Mouse (Mus musculus): ENCODE data around the gene Ccdc24.

Gene Ccdc24

DNA sequence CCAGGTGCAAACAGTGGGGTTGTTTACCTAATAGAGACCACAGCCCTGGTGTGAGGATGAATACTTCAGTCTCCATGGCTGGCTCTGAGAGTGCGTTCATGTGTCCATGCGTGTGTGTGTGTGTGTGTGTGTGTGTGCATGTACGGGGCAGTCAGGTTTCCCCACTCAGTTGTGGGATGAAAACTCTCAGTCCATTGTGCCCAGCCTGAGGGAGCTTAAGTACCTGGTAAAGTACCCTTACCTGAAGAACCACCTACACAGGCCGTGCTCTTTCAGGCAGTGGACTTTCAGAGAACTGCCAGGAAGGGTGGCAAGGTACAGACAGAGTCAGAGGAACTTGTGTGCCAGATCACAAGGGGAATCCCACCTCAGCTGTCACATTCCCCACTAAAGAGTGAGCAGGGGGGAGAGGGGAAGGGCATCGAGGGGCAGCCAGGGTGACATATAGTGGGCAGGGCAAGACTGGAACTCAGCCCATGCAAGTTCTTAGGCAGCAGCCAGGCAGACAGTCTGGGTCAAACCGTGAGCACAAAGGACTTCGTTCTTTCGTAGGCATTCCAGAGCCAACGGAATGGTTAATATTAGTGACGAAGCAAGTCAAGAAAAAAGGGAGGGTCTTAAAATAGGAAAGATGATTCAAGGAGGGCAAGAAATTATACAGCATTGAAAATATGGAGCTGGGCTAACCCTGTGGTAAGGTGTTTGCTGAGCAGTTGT lies 20.0 kb downstream of the Ccdc24 start:
- DNase-seq (ENCODE audit: low spot score): no peak

DNA sequence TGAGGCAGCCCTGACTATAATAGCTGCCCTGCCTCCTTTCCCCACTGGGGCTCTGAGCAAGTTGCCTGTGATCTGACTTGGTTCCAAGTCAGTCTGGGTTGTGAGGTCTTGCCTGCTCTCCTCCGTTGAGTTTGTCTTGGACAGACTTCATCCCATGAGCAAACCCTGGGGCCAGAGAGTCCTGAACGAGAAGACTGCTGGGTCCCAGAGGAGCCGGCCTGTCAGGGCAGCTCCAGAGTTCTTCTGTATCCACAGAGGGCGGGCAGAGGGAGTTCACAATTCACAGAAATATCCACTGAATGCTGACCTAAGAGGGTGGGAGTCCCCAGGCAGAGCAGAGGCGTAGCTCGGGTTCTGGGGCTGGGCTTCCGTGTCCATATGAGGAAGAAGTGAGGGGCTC lies 21.5 kb downstream of the Ccdc24 start:
- no peak for DNase-seq (ENCODE audit: low spot score)

DNA sequence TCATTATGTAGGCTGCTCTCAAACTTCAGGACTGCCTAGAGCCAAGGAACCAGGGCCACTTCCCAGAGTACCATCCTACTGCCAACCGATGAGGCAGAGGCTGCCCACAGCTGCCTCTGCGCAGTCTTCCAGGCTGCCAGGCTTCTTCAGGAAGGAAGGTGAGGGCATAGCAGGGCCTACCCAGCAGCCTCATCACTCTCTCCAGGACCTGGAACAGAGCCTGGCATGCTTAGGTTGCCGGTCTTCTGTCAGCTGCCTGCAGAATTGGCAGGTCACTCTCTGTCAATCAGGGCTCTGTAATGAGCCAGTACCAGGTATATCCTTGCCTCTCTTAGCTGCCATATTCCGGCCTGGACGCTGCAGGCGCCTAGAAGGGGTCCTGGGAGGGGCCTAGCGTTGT lies 22.2 kb downstream of the Ccdc24 start:
- no peak for DNase-seq (ENCODE audit: low spot score)

DNA sequence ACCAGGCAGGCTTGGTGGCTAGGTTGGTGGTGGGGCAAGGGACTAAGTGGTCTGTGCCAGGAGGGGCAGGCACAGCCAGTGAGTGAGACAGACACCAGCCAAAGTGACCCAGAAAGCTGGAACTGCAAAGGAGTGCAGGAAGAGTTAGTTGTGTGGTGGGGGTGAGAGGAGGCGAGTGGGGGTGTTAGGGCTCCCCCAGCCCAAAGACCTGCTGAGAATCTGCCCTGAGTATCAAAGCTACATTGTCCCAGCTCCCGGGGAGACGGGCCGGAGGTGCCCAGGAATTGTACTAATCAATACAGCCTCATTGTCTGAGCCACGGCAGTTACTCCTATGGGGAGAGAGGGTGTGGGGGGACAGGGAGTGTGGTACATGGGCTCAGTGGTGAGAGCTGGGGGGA lies 22.9 kb downstream of the Ccdc24 start:
- DNase-seq (ENCODE audit: low spot score): no peak

DNA sequence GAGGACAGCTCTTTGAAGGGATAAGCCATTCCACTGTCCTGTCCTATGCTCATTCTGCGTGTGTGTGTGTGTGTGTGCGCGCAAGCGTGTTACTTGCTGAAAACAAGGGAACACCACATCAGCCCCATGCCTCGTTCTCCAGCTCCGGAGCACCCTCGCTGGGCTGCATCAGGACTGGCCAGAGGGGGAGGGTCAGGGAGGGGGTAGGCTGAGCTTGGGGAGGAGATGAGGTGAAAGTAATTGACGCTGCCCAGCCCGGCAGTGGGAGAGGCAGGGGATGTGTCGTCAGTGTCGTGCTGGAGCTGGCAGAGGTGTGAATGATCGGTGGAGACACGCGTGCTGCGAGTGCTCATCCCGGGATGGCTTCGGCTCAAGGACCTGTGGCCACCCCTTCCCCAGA lies 23.3 kb downstream of the Ccdc24 start:
- DNase-seq (ENCODE audit: low spot score): no peak

DNA sequence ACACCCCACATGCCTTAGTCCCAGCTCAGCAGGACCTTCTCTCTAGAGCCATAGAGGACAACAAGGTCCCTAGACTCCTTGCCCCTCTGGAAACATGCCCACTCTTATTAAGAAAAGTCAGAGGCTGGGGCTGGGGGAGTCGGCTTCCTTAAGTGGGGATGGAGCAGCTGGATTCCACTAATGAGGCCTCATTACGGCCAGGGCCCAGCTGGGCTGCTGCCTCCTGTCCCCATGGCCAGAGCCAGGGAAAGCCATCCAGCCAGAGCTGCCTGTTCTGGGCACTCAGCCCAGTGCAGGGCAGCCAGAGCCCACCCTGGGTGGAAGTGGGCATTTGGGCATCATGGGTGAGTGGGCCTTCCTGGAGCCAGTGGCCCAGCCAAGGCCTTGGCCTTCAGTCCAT lies 25.3 kb downstream of the Ccdc24 start:
- DNase-seq (ENCODE audit: low spot score): no peak

DNA sequence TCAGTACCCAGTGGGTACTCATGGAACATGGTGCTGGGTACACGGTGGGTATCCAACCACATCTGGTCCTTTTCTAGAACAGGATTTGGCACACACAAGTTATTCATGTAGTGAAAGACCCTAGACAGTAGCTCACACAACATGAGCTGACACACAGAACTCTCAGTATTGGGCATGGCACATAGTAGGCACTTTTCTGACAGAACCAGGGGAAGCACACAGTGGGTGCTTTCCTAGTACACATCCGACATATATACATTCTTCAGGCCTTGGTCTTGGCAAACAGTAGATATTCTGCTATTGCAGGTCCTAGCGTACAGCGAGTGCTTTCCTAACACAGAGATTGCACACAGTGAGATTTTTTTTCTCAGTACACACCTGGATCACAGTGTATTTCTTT lies 26.1 kb downstream of the Ccdc24 start:
- DNase-seq (ENCODE audit: low spot score): no peak

DNA sequence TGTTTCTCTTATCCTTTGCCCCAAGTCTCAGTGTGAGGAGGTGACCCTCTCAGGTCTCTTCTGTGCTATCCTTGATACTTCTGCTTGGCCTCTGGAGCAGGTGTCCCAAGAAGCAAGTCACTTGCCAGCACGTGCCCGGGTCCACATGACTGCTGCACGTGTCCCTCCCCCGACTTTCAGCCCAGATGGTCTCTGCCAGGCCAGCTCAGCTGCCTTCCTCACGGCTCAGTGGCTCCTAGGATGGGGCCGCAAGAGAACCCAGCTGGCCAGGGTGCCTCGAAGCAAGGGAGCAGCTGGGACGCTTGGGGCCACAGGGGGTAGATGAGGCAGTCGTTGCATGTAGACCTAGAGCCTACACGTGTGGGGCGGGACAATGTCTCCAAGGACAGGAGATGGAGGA lies 27.0 kb downstream of the Ccdc24 start:
- DNase-seq (ENCODE audit: low spot score): no peak

DNA sequence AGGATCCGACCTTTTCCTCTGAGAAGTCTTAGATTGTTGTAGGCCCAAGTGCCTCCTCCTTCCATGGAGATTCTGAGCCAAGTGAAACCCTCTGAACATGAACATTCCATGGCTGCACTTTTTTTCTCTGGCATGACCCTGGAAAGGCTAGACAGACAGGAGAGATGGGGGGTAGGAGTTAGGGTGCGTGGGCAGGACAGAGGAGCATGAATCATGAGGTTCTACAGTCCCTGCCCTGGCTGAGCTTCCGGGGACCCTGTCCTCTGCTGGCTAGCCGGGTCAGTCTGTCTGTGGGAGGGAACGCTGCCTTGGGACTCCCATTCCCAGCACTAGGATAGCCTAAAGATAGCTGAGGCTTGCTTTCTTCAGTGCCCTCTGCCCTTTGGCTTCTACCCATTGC lies 27.9 kb downstream of the Ccdc24 start:
- no peak for DNase-seq (ENCODE audit: low spot score)

DNA sequence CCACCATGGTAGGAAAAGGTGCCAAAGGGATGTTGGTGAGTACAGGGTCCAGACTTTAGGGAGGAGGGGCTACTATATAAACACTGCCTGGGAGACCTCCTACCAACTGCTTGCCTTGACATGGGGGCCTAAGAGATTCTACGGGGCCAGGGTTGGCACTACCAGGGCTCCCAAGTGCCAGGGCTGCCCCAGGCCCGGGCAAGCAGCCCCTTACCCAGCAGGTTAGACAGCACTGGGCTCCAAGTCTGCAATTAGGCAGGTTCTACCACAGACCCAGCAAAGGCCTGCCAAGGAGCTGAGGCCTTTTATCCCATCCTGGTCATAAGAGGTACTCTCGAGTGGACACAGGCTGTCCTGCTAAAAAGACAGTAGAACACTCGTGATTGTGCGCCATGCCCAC lies 29.3 kb downstream of the Ccdc24 start:
- DNase-seq (ENCODE audit: low spot score): no peak

DNA sequence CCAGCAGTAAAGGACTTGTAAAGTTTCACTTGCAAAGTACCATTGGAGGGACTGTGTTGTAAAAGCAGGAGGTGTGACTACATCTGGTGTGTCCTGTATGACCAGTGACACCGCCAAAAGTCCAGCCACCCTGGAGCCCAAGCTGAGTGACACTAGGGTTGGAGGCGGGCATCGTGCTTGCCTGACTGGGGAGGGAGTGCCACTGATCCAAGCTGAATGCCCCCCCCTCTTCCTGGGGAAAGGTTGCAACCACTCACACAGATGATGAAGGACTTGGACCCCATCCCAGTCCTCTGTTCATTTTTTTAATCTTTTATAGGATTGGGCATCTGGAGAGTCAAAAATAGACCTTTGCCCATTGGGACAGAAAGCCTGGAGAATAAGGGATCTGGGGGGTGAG lies 30.8 kb downstream of the Ccdc24 start:
- no peak for DNase-seq (ENCODE audit: low spot score)

DNA sequence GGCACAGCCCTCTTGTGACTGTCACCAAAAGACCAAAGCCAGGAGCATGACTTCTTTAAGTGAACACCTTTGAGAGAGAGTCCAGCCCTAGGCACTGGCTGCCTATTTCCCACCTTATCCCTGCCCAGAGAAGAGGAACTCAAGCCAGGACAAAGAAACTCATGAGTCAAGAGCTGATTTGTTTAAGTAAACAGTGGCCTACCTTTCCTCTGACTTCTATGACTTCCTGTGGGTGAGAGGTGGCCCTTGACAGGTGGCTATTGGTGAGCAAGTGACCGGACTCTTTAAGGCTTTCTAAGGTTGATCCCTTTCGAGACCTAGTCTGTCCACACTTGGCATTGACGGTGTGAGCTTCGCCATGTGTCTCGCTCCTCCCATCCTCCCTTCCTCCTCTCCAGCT lies 31.5 kb downstream of the Ccdc24 start:
- DNase-seq (ENCODE audit: low spot score): no peak

DNA sequence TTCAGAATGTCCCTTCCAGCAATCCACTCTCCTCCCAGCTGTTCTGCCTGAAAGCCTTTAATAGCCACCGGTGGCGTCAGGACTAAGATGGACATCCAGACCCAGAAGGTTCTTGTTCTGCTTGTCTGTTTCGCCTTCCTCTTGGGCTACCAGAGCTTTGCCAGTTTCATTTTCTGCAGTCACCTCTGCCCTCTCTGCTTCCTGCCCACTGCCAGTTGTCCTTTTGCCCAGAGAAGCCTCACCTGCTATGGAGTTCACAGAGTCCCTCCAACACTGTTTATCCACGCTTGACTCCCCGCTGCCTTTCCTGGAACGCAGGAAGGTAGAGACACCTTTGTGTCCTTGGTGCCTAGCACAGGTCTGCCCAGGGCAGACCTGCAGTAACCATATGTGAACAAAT lies 33.0 kb downstream of the Ccdc24 start:
- DNase-seq (ENCODE audit: low spot score): no peak

DNA sequence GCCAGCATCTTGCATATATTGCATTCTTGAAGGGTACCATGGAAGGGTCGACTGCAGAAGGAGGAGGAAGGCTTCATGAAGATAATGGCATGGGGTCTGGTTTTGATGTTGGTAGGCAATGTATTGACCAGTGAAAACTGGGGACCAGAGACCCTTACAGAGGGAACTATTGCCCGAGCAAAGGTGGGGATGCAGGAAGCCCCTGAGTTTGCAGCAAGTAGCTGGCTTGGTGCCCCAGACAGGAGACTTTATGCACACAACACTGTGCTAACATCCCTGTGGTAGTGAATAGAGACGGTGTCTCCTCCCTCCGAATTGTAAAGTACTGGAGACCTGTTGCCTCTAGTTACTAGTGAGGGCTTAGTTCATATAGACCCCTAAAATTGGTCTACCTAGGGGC lies 35.1 kb downstream of the Ccdc24 start:
- DNase-seq (ENCODE audit: low spot score): no peak

DNA sequence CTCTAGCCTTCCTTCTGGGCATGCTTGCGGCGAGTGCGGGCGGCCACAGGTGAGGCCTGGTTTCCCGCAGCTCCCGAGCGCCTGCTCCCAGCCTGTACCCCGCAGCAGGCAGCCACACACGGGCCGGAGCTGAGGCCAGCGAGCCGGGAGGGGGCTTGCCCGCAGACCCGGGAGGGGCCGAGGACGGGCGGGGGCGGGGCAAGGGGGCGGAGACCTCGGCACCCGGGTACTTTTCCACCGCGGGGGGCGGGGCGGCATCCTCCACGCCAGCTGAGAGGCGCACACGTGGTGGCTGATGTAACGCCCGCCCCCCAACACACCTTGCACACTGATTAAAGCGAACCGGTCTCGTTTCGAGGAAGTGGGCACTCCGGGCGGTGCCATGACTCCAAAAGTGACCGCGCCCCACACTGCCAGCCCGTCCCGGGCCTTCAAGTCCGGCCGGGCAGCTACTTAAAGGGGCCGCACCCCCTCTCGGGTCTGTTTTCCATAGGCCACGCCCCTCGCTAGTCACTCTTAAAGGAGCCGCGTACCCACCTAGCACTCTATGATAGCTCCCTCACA lies 36.1 kb downstream of the Ccdc24 start:
- DNase-seq (ENCODE audit: low spot score): peak; percentile 94

DNA sequence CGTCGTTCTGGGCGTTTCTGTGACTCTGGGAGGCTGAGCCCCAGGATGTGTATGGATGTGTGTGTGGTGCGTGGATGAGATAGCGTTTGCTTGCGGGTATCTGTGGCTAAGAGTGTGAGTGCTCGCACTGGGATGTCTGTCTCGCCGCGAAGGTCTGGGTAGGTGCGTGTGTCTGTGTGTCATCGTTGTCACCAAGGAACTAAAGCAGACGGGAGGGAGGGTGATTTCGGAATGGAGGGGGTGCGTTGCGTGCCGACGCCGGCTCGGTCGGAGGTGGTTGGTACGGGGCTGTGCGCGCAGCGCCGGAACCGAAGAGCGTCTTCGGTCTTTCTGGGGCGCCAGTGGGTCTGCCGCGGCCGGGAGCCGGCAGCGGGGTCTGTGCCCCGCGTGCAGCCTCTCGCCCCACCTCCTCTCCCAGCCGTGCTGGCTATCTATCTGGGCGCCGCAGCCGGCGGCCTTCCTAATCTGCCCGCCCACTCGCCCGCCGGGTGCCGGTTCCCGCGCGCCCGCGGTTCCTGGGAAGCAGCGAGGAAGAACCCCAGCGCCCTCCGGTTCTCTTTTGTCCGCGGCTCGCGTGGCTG lies 36.7 kb downstream of the Ccdc24 start:
- no peak for DNase-seq (ENCODE audit: low spot score)

DNA sequence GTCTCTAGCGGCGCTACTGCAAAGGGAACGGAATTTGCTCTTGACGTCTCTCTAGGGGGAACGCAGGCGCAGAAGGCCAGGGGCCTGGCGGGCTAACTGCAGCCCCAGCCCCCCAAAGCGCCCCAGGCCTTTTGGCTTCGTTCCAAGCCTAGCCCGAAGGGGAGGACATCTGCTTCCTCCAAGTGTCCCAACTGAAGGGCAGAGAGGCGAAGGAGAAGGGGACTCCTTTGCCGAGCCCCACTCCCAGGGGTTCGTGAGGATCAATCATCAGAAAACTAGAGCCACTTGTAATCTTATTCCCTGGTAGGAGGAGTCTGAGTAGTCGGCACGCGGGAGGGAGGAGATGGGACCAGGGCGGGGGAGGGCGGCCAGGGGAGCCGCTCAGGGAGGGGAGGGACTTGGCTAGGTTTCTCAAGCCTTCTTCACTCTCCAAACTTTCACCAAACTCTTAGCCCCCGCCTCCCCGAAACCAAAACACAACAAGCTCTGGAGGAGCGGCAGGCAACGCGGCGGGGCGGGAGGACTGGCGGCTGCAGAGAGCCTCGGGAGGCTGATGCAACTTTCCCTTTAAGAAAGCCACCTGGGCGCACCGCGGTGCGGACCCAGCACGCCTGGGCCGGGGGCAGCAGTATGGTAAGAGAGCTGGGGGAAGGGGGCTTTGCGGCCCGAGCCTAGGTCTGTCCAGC lies 37.4 kb downstream of the Ccdc24 start:
- DNase-seq (ENCODE audit: low spot score): peak; percentile 81

DNA sequence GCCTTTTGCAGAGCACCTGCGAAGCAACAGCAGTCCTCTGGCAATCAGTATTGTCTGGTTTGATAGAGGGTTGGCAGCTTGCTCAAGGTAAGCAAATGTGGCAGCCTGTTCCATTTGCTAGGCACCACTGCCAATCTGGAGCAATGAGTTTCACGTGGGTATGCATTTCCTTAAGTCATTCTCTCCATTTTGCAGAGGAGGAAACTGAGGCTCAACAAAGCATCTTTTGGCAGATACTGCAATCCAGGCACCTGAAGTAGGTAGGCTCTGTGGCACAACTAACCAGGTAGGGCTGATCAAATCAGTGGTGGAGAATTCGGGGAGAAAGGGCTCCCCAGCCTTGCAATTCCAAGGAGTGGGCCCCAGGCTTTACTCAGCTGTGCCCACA lies 37.9 kb downstream of the Ccdc24 start, which contains the start of gene Slc6a9:
Gene Slc6a9 (plus strand): TSS at position 50 of the 388 bp plus-strand sequence.
- no peak for DNase-seq (ENCODE audit: low spot score)

DNA sequence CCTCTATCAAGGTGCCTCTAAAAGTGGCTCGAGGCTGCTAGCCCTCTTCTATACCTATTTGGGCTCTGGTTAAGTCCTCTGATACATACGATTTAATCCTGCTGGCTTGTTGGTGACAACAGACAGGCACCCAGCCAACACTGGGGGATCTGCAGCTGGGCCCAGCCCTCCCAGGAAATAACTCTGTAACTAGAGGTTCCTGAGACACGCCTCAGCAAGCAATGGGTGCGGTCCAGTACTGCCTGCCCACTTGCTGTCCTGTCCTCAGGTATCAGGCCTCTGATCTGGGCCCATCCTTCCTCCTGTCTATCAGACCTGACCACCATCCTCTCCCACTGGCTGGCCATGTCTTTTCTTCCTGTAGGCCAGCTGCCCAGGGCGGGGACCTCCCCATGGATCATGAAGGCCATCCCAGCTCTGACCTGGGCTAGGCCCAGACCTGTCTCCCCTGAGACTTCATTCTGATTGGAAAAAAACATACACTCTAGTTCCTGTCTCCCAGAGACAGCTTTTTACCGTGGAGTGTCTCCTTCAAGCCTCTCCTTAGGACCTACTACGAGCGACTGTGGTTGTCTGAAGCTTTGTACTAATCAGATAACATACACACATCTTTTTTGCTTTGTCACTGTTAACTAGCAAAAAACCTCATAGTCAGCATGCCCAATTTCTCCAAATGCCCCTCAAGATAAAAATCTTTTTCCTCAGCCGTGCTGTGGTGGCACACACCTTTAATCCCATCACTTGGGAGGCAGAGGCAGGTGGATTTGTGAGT lies 40.3 kb downstream of the Ccdc24 start:
- DNase-seq (ENCODE audit: low spot score): peak; percentile 38

DNA sequence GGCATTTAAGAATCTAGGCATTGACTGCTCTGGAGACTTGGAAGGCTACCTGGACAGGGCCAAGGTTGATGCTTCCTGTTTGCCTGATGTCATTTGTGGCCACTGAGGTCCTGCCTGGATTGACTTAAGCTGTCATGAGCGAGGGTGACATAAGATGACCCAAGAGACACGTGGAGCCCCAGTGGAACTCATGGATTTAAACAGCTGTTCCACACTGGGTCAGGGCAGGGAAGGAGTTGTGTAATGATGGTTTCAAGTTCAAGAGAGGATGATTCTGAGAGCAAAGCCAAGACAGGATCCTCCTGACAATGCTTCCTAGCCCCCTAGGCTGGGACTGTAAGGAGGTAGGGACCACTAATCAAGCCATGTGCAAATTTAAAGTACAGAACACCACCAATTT lies 40.9 kb downstream of the Ccdc24 start:
- no peak for DNase-seq (ENCODE audit: low spot score)

DNA sequence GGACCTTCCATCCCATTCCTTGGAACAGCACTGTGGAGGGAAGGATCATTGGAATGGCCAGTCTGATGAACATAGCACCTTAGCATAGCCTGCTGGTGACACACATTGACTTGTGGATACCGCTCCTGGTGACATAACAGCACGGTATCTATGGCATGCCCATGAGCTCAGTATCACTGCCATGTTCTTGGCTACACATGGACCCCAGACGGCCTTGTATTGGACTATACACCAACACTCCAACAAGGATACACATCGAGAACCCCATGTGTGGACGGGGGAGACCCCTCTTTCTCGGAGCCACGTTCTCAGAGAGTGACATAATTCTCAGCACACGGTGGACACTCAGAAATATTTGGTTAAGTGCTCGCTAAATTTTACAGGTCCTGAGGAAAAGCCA lies 41.6 kb downstream of the Ccdc24 start:
- DNase-seq (ENCODE audit: low spot score): no peak

DNA sequence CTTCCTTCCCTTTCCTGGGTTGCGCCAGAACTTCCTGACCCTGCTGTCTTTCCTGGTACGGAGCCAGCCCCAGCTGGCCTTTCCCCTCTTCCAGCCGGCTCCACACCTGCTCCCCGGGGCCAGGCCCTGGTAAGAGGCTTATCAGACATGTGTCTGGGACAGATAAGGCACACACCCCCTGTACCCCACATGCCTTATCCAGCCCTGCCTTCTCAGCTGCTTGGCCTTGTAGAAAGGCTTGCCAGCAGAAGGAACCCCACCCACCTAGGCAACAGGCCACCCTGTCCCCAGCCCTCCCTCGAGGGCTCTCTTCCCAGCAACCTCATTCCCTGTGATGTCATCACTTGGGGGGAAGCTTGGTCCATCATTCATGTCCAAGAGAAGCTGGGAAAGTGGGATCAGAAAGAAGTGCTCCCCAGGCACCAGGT lies 42.2 kb downstream of the Ccdc24 start:
- DNase-seq (ENCODE audit: low spot score): peak; percentile 36
